Mouse (Mus musculus): ENCODE measurements around the gene Atf7ip.

Gene Atf7ip

DNA sequence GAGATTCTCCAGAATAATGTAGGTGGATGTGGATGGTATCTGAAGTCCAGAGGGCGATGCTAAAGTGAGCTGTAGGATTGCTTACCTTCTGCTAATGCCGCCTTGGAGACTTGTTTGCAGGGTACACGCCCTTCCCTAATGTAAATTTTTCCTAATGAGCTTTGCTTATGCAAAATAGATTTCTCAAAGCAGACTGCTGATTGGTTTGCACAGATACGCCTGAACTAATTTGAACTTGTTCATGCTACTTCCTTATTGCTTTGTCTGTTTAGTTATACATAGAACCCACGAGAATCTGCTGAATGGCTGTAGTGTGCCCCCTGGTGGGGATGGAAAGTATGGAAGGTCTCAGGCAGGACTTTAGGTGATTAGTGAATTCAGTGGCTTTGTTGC, 49.6 kb downstream of the Atf7ip start:
- no peak for DNase-seq

DNA sequence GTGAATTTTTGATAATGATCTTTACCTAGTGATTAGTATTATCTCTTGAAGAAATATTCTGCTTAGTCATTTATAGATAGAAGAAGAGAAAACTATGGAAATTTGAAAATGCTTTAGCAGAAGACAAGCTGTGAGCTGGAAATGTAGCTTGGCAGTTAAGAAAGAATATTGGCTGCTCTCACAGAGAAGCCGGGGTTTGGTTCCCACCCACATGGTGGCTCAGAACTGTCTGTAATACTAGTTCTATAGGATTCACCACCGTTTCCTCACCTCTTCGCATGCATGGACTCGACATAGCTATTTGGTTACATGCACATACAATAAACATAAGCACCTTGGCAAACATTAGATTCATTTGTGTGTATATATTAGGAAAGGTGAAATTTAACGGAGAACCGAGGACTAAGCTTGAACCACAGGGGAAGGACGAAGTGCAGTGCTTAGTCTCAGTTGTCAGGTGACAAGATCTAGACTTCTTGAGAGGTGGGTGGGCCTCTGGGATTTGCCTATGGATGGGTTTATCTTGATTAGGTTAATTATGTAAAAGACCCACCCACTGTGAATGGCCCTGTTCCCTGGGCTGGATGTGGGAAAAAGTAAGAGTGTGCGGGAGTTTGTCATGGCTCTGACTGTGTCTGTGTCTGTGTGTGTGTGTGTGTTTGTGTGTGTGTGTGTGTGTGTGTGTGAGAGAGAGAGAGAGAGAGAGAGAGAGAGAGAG, 52.5 kb downstream of the Atf7ip start:
- no peak for DNase-seq

DNA sequence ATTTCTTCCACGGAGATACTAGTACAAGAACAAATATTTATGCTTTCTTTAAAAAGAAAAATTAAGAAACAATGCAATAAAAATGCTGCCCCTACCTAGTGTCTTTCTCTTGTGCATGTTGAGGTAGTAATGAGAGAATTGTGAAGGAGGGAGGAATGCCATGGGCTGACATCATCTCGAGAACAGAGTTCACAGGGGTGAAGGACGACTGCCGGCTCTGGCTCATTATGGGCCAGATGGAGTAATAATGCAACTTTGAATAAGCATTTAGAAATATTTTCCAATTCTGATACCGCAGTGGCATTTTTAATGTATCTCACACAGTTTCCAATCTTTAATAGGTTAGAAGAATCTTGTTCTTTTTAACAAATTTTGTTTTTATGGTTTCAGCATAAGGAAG, 60.0 kb downstream of the Atf7ip start:
- no peak for DNase-seq

DNA sequence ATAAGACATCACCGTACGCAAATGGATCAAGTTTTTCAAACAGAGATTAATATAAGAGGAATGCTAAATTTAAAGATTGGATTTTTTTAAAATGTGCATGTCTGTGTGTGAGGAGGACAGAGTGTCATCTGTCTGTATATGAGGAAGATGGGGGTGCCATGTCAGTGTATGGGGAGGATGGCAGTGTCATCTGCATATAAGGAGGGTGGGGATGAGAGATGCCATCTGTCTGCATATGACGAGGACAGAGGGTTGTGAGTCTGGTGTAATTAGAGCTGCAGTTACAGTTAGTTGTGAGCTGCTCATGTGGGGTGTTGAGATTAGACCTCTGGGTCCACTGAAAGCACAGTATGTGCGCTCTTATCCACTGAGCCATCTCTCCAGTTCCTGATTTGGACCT, 84.8 kb downstream of the Atf7ip start:
- no peak for DNase-seq

DNA sequence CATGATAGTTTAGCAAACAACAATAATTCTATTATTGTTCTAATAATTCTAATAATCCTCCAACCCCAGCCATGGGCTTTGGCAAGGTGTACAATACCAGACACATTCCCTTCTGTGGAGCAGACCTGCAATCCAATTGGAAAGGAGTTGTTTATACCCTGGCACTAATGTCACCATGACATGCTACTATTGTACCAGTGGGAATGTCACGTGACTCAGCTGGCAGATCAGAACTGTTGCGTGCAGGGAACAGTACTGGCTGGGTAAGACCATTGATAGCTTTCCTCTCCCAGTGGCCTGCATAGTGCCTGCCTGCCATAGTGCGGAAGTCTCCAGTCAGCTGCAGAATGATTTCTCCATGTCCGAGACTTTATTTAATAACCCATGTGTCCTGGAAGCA, 88.6 kb downstream of the Atf7ip start:
- no peak for DNase-seq

DNA sequence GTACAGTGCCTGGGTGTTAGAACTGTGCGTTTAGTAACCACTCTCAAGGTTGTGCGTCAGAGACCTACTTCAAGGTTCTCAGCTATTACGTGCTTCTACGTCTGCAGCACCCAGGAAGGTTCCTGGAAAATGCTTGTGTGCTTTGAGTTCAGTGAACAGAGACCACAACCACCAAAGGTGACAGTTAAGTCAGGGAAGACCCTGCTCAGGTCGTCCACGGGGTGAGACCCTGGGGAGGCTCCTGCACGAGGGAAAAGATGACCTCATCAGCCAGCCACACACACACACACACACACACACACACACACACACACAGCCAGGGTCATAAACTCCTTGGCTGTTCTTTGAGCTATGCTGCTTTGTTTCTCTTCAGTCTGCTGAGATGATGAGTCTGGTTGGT, 96.6 kb downstream of the Atf7ip start:
- DNase-seq: no peak

DNA sequence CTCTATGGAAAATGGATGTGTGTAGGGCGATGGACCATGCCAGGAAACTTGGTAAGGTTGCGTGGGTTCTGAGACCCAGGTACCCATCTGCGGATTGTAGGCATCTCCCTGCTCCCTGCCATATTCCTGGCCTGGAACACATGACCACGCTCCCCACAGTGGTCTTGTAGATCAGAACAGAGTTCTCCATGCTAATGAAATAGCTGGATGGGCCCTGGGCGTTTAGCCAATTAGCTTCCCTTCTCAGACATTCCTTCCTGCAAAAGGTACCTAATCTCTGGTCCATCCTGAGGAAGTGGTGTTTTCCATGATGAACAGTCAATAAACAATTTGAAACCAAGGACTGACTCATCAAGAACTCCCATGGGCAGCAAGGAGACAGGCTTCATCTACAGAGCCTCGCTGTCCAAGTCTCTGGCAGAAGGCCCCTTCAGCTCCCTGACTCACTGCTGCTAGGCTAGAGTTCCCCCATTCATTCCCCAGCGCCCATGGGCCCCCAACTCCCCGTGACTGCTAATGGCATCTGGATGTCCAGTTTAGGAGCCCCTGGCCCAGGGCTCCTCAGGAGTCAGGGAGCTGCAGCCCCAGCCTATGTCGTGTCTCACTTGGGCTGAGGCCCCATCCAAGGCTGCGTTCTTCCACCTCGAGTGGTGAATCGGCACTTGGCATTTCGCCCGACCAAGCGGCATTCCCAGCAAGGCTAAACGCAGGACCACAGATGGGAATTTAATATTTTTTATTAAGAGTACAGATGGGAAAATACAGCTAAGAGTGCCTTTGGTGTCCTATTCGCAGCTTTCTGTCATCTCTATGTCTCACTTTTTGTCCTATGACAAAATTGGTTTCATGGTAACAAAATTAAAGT, 105.6 kb downstream of the Atf7ip start:
- DNase-seq: peak; percentile 58

DNA sequence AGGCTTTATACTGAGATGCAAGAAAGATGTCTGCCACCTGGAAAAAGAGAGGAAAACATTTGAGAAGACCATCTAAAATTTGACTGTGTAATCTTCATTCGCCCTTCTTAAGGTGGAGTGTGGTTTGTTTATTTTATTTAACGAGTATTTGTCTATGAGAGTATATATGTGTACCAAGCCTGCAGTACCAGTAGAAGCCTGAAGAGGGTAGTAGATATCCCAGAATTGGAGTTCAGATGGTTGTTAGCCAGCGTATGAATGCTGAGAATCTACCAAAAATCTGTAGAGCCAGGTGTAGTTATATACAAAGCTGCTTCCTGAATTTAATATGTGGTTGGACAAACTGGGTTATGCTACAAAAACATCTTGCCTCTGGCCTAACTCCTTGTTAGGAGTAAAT, 106.3 kb downstream of the Atf7ip start:
- no peak for DNase-seq

DNA sequence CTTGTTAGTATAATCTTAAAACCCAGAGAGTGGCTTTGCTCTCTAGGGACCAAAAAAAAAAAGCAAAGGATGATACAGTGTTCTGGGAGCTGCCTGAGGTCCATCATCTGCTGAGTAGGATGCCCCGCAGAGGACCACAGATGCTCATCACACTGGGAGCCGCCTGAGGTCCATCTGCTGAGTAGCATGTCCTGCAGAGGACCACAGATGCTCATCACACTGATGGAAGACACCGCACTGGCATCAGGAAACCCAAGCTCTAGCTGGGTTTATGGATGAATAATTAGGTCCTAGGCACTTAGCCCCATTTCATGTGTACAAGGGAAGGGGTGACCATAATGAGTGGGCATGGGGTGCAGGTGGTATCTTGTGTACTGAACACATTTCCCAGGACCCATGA, 108.2 kb downstream of the Atf7ip start:
- DNase-seq: peak; percentile 91

DNA sequence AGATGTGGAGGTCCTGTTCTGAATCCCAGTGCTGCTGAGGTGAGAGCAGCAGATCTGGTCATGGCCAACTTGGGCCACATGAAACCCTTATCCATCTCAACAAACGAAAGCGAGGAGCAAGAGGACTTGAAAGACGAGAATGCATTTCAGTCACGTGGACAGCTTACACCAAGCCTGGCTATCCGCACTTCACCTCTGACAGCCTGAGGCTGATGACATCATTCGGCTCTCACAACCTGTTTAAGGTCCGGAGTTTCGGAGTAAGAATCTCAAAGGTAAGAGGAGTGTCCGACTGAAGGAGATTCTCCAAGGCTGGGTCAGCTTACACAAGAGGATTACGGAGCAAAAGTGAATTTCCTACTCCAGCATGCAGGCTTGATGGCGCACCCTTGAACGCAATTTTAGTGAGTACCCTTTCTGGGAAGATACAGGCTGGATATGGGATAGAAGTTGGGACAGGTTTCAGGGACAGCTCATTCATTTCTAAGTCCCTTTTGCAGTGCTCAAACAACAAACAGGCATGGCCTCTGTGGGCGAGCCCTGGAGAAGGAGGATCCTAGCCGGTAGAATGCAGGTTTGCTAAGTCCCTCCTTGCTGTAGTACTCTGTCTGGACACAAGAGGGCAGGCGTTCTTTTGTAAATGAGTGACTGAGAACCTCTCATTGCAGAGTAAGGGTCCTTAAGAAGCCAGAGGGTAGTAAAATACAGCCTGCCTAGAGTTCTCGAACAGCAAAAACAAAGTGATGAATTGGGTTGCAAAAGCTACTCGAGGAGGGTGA, 114.6 kb downstream of the Atf7ip start:
- DNase-seq: peak; percentile 54

DNA sequence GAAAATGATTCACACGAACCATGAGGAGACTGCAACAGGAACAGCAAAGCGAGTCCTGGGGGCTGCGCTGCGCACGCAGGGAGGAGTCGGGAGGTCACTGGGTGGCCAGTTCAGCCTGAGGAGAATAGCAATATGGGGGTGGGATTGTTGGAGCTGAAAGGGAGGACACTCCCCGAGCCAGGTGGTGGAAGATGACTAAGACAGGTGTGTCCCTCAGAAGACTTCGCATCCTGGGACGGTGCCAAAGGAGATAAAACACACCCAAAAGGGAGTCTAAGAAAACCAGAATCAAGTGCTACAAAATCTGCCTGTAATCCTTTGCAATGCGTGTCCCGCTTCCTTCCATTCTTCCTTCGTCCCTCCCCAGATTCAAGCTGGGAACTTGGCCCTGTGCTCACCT, 119.5 kb downstream of the Atf7ip start:
- no peak for DNase-seq

DNA sequence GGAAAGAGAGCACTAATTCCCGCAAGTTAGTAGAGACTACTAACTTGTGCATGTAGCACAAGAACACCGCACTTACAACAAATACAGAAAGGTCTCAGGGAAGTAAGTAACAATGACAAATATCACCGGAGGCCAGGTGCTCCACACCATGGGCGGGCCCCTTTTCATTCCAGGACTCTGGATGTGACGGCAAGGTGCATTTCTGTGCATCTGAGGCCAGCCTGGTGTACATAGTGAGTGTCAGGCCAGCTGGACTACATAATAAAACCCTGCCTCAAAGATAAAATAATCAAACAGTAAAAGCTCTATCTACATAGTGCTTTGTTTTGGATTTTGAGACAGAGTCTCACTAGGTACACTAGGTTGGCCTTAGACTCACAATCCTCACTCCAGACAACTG, 123.7 kb downstream of the Atf7ip start:
- no peak for DNase-seq

DNA sequence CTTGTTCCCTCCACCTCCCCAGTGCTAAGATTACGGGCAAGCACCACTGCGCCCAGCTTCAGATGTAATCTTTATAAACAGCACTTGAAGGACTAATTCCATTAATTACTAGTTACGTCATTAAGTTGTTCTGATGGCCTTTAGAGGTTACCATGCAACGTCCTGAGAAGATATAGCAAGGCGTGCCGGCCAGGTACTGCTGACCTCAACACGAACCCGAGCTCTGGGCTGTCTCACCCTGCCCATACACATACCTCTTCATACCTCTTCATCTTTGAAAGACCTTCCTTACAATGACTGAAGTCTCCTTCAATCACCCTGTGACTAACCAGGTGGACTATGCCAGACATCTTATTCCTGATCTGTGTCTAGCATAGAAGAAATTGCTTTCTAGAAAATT, 125.6 kb downstream of the Atf7ip start:
- DNase-seq: no peak

DNA sequence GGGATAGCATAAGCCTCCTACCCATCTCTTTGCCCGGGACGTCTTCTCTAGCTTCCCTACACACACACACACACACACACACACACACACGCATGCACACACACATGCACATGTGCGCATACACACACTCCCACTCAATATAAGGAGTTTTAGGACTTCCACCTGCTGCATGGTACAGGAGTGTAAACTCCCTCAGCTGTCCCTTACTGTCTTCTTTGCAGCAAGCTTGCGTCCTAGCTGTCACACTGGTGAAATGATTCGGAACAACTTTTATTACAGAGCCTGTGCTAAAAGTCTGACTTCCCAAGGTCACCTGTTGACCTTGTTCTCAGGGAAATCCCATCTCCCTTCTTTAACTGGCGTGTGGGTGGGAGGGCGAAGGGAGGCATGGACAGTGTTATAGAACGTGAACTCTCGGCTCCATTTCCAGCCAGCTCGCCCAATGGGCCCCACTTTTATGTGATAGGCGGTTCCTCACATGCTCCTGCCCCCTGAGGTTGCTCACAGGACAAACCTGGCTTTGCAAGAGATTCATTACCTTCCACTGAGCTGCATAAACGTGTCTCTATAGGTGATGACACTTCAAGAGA, 126.1 kb downstream of the Atf7ip start:
- no peak for DNase-seq

DNA sequence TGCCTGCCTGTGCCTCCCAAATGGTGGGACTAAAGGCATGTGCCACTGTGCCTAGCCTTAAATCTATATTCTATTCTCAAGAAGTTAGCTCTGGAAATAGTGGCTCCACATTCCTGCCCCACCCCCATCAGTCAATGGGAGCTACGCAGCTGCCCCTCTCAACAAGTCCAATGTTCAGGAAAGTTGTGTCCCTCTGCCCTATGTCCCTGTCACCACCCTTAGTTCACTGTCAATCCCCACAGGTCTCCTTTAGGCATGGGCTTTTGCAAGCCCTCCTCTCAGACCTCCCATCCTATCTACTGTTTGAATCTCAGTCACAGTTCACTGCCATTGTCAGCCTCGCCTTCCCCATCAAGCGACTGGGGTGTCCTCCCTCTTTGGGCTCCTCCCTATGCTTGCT, 127.2 kb downstream of the Atf7ip start:
- DNase-seq: no peak

DNA sequence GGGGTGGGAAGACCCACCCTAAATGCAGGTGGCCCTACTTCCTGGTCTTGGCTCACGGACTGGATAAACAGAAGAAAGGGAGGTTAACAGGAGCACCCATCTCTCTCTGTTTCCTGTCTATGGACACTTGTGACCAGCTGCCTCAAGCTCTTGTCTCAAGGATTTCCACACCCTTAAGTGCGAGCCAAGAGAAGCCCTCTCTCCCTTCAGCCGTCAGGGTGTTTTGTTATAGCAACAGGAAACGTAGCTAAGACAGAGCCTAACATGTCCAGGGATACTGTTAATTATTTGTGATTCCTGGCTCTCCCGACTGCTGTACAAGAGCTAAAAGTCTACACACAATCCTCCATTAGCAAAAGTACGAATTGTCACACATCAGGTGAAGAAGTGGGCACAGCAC, 127.8 kb downstream of the Atf7ip start:
- DNase-seq: no peak

DNA sequence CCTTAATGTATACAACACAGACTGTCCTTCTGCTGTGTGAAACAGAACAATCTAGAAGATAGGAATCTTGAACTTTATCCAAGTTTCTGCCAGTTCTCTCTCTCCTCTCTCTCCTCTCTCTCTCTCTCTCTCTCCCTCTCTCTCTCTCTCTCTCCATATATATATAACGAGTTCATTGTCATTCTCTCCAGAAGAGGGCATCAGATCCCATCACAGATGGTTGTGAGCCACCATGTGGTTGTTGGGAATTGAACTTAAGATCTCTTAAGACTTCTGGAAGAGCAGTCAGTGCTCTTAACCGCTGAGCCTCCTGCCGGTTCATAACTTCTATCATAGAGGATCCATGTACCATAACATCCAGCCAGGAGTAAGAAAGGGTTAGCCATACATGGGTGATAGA, 129.0 kb downstream of the Atf7ip start:
- DNase-seq: no peak

DNA sequence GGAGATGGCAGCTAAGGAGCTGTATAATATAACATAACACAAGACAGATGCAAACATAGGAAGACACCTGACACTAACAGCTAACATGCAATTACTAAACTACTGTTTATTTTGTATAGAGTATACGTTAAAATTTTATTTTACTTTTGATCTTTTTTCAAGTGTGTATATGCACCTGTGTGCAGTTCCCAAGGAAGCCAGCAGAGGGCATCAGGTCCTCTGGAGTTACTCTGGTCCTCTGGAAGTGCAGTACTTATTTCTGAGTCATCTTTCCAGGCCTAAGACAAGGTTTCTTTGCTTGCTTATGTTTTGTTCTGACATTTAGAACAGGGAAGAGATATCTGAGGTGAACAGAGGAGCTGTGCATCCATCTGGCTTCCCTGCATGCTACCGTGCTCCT, 138.2 kb downstream of the Atf7ip start:
- DNase-seq: no peak

DNA sequence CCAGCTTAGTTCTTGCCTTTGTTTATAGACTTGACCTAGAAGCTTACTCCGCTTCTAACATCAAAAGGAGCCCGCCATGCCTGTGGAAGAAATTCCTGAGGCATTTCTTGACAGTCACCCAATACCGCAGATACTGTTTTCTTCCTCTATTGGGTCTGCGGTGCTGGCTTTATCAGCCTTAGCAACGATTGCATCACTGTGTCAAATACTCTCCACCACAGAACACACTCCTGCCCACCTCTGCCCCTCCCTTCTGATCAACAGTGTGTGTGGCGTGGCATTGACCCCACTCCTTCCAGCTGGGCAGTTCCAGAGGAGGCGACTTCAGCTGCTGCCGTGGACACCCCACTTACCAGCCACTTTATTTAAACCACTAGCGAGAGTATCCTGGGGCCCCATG, 139.8 kb downstream of the Atf7ip start:
- no peak for DNase-seq

DNA sequence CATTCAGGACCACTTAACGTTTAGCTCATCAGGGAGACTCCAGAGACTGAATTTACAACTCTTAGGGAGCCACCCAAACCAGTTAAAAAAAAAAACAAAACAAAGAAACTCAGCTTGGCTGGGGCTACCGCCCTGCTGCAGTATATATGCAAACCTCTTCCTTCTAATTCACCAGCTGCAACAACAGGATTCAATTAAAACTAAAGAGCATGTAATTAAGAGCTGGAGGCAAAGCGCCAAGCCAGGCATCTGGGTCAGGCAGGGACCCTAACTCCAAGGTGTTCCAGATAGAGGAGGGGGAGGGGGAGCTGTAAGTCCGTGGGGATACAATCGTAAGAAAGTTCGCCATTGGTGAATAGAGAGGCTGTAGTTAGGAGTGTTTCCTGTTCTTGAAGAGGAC, 140.2 kb downstream of the Atf7ip start:
- DNase-seq: no peak

DNA sequence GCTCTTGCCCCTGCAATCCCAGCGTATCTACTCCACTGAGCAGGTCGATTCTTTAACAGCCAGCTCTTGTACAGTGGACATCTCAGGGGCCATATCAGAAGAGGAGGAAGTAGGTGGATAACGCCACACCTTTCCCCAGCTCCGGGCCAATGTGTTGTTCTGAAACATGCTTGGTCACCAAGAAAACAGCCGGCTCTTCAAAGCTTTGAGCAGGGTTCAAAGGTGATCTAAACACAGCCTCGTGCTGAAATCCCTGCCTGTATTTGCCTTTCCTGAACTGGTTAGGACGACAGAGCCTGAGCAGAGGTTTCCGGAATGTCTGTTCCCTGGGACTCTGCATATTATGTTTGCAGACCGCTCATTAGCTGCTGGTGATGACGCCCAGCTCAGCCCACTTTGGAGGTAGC, 141.5 kb downstream of the Atf7ip start:
- no peak for DNase-seq

DNA sequence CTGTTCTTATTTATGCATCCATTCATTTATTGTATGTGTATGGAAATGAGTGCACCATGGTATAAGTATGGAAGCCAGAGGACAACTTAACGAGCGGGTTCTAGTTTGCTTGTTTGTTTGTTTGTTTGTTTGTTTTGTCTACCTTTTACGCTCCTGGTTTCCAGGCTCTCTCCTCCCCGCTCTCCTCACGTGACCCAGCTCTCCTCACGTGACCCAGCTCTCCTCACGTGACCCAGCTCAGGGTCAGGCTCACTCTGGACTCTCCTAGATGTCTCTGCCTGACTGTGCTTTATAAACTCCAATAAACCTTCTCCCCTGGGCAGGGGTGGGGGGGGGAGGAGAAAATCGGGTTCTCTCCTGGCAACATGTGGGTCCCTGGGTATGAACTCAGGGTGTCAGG, 144.7 kb downstream of the Atf7ip start:
- no peak for DNase-seq

DNA sequence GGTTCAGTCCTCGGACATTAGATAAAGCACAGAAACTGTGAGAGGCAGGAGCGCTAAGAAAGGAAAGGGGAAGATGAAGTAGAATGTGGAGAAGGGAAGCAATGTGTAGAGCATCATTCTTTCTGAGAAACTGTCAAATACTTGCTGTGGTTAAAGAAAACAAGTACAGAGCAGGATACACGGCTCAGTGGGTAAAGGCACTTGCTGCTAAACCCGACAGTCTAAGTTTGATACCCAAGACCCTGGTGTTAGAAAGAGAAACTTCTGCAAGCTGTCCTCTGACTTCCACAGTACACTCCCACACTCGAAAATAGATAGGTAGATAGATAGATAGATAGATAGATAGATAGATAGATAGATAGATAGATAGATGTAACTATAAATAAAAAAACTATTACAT, 147.4 kb downstream of the Atf7ip start:
- DNase-seq: no peak

All from cerebellum, adult 9-11 months (tissue).